Mouse (Mus musculus) spleen, adult 2 months (tissue): Measurements from ENCODE around the gene Oxsr1.

Experiments
- CTCF ChIP-seq: fragments of 200-500 bp; IDR thresholded peaks from 2 replicates; pipeline ENCODE4 v1.5.1; 2011; ENCODE audit warnings: mild to moderate bottlenecking, inconsistent platforms; ENCODE audit not compliant: insufficient read depth, insufficient read length, insufficient replicate concordance; ENCODE audit errors: extremely low read depth
- POLR2A ChIP-seq: fragments of 200-500 bp; IDR thresholded peaks from 2 replicates; pipeline ENCODE4 v1.6.1; 2011; ENCODE audit warnings: low read depth, low read length, inconsistent platforms

- TF ChIP-seq POLR2A (no peak), CTCF (no peak)
Measured at GRCm38 (mm10) chr9:119346376-119346775, 24.1 kb upstream of the Oxsr1 start.
